Mouse (Mus musculus) effector memory CD4-positive, alpha-beta T cell, adult 5 months (primary cell): ENCODE data around the gene Lrrc8c. TPM values are rescaled to one million over a fixed set of nuclear protein-coding genes. Genes with fewer than 3 reads are reported as not detected.

Experiments
- polyA plus RNA-seq: library from polyadenylated mRNA; unstranded; fragments of 100-300 nt; shearing (Covaris generic); gene quantifications from one replicate; pipeline ENCODE4 v1.2.1, GENCODE M21; 2017

Lrrc8c gene
- 84.7 TPM for polyA plus RNA-seq

GRCm38 (mm10) chr5:105519096-105519975 lies at the start of gene Lrrc8c:
Gene Lrrc8c, plus strand, starts transcription at chr5:105519388.

Other genes starting within 250 kb of the Lrrc8c start
- gene Gm43302, start 225.7 kb upstream of the Lrrc8c start, polyA plus RNA-seq, result 0.42 TPM
- 43.4 TPM for gene Gbp6, start 225.7 kb upstream of the Lrrc8c start, polyA plus RNA-seq
- gene Lrrc8b, start 103.6 kb upstream of the Lrrc8c start, polyA plus RNA-seq, result 5.7 TPM
- gene Lrrc8d, start 180.6 kb downstream of the Lrrc8c start, polyA plus RNA-seq, result 68.8 TPM